Comparison of ENCODE assay signal across 8 mouse cellular contexts in genomic region chr9:29411408-29412180, GRCm38 (mm10).
DNase-seq lines count a peak whose midpoint lies in the region; ATAC-seq and TF ChIP-seq lines count a peak whose summit lies in the region.

No protein-coding gene starts in this region.

- 1% methylated on average over 40 of the region's 40 CpGs for WGBS in kidney, adult 2 months
- under 1% methylated on average over 40 of the region's 40 CpGs for WGBS in embryonic facial prominence, embryonic 11.5 days
- under 1% methylated on average over 40 of the region's 40 CpGs for WGBS in heart, embryonic 16.5 days

- TF ChIP-seq POLR2A in kidney, adult 2 months (IDR thresholded peaks at IDR 0.05; ENCODE audit: low read depth, low read length): no peak

- H3K9ac ChIP-seq in embryonic facial prominence, embryonic 11.5 days (replicated peaks; ENCODE audit: low read length): peak overlapping the region; percentile 68
- peak overlapping the region; percentile 71 for H3K9ac ChIP-seq in heart, embryonic 16.5 days (ENCODE audit: low read length)

- peak; percentile 61 for ATAC-seq in embryonic facial prominence, embryonic 11.5 days (replicated peaks; ENCODE audit: insufficient number of reproducible peaks, low FRiP score, low TSS enrichment, low read depth)
- peak; percentile 44; the same call in 1 of the 2 replicates for ATAC-seq in heart, embryonic 16.5 days (replicated peaks; ENCODE audit: extremely low read depth, insufficient read depth, low FRiP score)

- H3K27me3 ChIP-seq in kidney, adult 2 months (replicated peaks; ENCODE audit: control insufficient read depth, insufficient read depth, low read length): peaks cover 2% of the 10 kb centered on the region; the same call in 1 of the 2 replicates
- no peaks in the 10 kb centered on the region; the same call in 1 of the 2 replicates for H3K27me3 ChIP-seq in embryonic facial prominence, embryonic 11.5 days (ENCODE audit: control insufficient read depth, insufficient read depth, low read length)
- peaks cover 17% of the 10 kb centered on the region for H3K27me3 ChIP-seq in heart, embryonic 16.5 days (ENCODE audit: control insufficient read depth, insufficient read depth, low read length)

- no peaks in the 10 kb centered on the region for H3K36me3 ChIP-seq in kidney, adult 2 months (ENCODE audit: control insufficient read depth, insufficient read depth, low read length)
- H3K36me3 ChIP-seq in embryonic facial prominence, embryonic 11.5 days (replicated peaks; ENCODE audit: control insufficient read depth, insufficient read depth, low read depth, low read length): no peaks in the 10 kb centered on the region
- H3K36me3 ChIP-seq in heart, embryonic 16.5 days (ENCODE audit: control insufficient read depth, insufficient read depth): no peaks in the 10 kb centered on the region

- 0 out of 2 replicates have a peak, but pooled peaks cover 2% of the 10 kb centered on the region for H3K4me1 ChIP-seq in kidney, adult 2 months (ENCODE audit: control insufficient read depth, insufficient read depth, low read length)
- peaks cover 3% of the 10 kb centered on the region; the same call in 1 of the 2 replicates for H3K4me1 ChIP-seq in embryonic facial prominence, embryonic 11.5 days (ENCODE audit: control insufficient read depth, insufficient read depth, low read length)
- peaks cover 3% of the 10 kb centered on the region; the same call in 1 of the 2 replicates for H3K4me1 ChIP-seq in heart, embryonic 16.5 days (ENCODE audit: control insufficient read depth, insufficient read depth, low read length)

- peak; percentile 20; the same call in 1 of the 2 replicates for TF ChIP-seq CTCF in kidney, adult 2 months (conservative IDR thresholded peaks at IDR 0.05; ENCODE audit: insufficient read depth, insufficient read length, low read depth, low read length)

- H3K4me2 ChIP-seq in embryonic facial prominence, embryonic 11.5 days (ENCODE audit: low read depth, low read length): peak overlapping the region; percentile 72
- H3K4me2 ChIP-seq in heart, embryonic 16.5 days (ENCODE audit: low read depth, low read length): peak overlapping the region; percentile 99

- no peak overlapping the region for H3K27ac ChIP-seq in kidney, adult 2 months (ENCODE audit: insufficient read depth, low read depth, low read length)
- H3K27ac ChIP-seq in embryonic facial prominence, embryonic 11.5 days (replicated peaks; ENCODE audit: low read depth, low read length): 0 out of 2 replicates have a peak overlapping the region, but pooled peaks have one; percentile 6
- H3K27ac ChIP-seq in heart, embryonic 16.5 days (ENCODE audit: low read length): peak overlapping the region; percentile 71

- DNase-seq in kidney, adult 2 months: no peak
- DNase-seq in kidney, adult 9 months: no peak
- DNase-seq in embryonic facial prominence, embryonic 11.5 days (ENCODE audit: low spot score): peak; percentile 67
- peak; percentile 47 to 67 for DNase-seq in layer of hippocampus, postnatal 25 days (ENCODE audit: extremely low spot score in 1 of 2, low spot score in 1 of 2)
- DNase-seq in lung, postnatal 10 days: peak; percentile 20
- DNase-seq in right cerebral cortex, postnatal 36 days (ENCODE audit: low spot score in 2 of 2): peak; percentile 40 to 52
- DNase-seq in urinary bladder, adult 18-20 months (ENCODE audit: low spot score in 2 of 2): no peak

- no peaks in the 10 kb centered on the region for H3K9me3 ChIP-seq in embryonic facial prominence, embryonic 11.5 days (replicated peaks; ENCODE audit: control insufficient read depth, low read length)
- no peaks in the 10 kb centered on the region for H3K9me3 ChIP-seq in heart, embryonic 16.5 days (replicated peaks; ENCODE audit: control insufficient read depth, low read length)

- peak overlapping the region; percentile 27; the same call in 1 of the 2 replicates for H3K4me3 ChIP-seq in kidney, adult 2 months (ENCODE audit: insufficient read depth, low read depth, low read length)
- H3K4me3 ChIP-seq in embryonic facial prominence, embryonic 11.5 days (ENCODE audit: low read depth, low read length): peak overlapping the region; percentile 39
- H3K4me3 ChIP-seq in heart, embryonic 16.5 days (ENCODE audit: low read length): peak overlapping the region; percentile 69

Comparison
In these comparisons a context has a peak if more than half of its experiments do, and no peak if none do; other contexts are left out.
1. DNase-seq: peak in embryonic facial prominence, embryonic 11.5 days (single experiment), layer of hippocampus, postnatal 25 days (2 of 2), lung, postnatal 10 days (single experiment) and right cerebral cortex, postnatal 36 days (2 of 2); none in kidney, adult 2 months (single experiment), kidney, adult 9 months (single experiment) and urinary bladder, adult 18-20 months (0 of 2).
2. Peak in every context shown above with its lines, with median percentiles within 50 percentile points of each other: H3K4me3 ChIP-seq.